Mouse (Mus musculus) lung, adult 2 months (tissue): ENCODE results near the gene Prpf31.

Experiments
- CTCF ChIP-seq: fragments of 200-500 bp; IDR thresholded peaks from 2 replicates; pipeline ENCODE4 v1.5.1; 2011; ENCODE audit warnings: mild to moderate bottlenecking, low read length, control low read depth; ENCODE audit not compliant: insufficient read depth
- POLR2A ChIP-seq: fragments of 200-500 bp; IDR thresholded peaks from 2 replicates; pipeline ENCODE4 v1.6.1; 2011; ENCODE audit warnings: low read depth, mild to moderate bottlenecking, control low read depth, low read length, borderline replicate concordance; ENCODE audit errors: extremely low read depth

- TF ChIP-seq CTCF (no peak), POLR2A (no peak)
These were observed 55.8 kb downstream of the Prpf31 start for GRCm38 (mm10) chr7:3685400-3686187.
